Mouse (Mus musculus) Muller cell, postnatal 12 days (primary cell): ENCODE results near the gene Taf1c.
A peak's percentile ranks its signal among the peaks of the same experiment; 100 is the strongest.

ENCODE experiments used
- DNase-seq: peaks from one replicate; pipeline ENCODE4 v3.0.0-alpha.2; 2015; ENCODE audit errors: inconsistent ontology term

The Taf1c gene

GRCm38 (mm10) chr8:119623061-119623460, 18.0 kb upstream of the Taf1c start:
- no peak for DNase-seq

GRCm38 (mm10) chr8:119622555-119622954, 17.5 kb upstream of the Taf1c start:
- DNase-seq: no peak

- DNase-seq: no peak
These were observed 15.9 kb upstream of the Taf1c start for GRCm38 (mm10) chr8:119620848-119621465.

GRCm38 (mm10) chr8:119620116-119620840, 15.3 kb upstream of the Taf1c start:
- no peak for DNase-seq

- no peak for DNase-seq
These were observed 13.9 kb upstream of the Taf1c start for GRCm38 (mm10) chr8:119618887-119619286.

- DNase-seq: no peak
These were observed 12.6 kb upstream of the Taf1c start for GRCm38 (mm10) chr8:119617586-119617985.

GRCm38 (mm10) chr8:119616811-119617210, 11.8 kb upstream of the Taf1c start:
- DNase-seq: no peak

GRCm38 (mm10) chr8:119616358-119616757, 11.3 kb upstream of the Taf1c start:
- no peak for DNase-seq

GRCm38 (mm10) chr8:119615096-119615495, 10.1 kb upstream of the Taf1c start:
- DNase-seq: no peak

GRCm38 (mm10) chr8:119612471-119612870, 7.4 kb upstream of the Taf1c start, which contains the start of gene Adad2:
Gene Adad2, plus strand, starts transcription at chr8:119612747.
- no peak for DNase-seq

- no peak for DNase-seq
These were observed 1.2 kb upstream of the Taf1c start for GRCm38 (mm10) chr8:119606224-119606623.

GRCm38 (mm10) chr8:119604398-119604803, 621 bp downstream of the Taf1c start:
- no peak for DNase-seq

- no peak for DNase-seq
These were observed 1.3 kb downstream of the Taf1c start for GRCm38 (mm10) chr8:119603771-119604170.

GRCm38 (mm10) chr8:119591456-119591855, 13.6 kb downstream of the Taf1c start:
- DNase-seq: no peak

GRCm38 (mm10) chr8:119590348-119590747, 14.7 kb downstream of the Taf1c start:
- no peak for DNase-seq

- DNase-seq: no peak
These were observed 16.2 kb downstream of the Taf1c start for GRCm38 (mm10) chr8:119588844-119589243.

GRCm38 (mm10) chr8:119588321-119588720, 16.7 kb downstream of the Taf1c start:
- no peak for DNase-seq

- no peak for DNase-seq
These were observed 19.1 kb downstream of the Taf1c start for GRCm38 (mm10) chr8:119585901-119586300.

GRCm38 (mm10) chr8:119580441-119581161, 24.4 kb downstream of the Taf1c start:
- no peak for DNase-seq

GRCm38 (mm10) chr8:119579096-119579495, 25.9 kb downstream of the Taf1c start:
- DNase-seq: no peak

- DNase-seq: no peak
These were observed 29.7 kb downstream of the Taf1c start for GRCm38 (mm10) chr8:119575366-119575726.

- DNase-seq: peak; percentile 94
These were observed 30.3 kb downstream of the Taf1c start, which contains the start of the genes Hsdl1 and Dnaaf1 for GRCm38 (mm10) chr8:119574437-119575365. Gene Hsdl1, minus strand, starts transcription at chr8:119575183. Gene Dnaaf1, plus strand, starts transcription at chr8:119575235.
